Mouse (Mus musculus): Measurements from ENCODE around the gene Pus1. TPM values are rescaled to one million over a fixed set of nuclear protein-coding genes. Genes with fewer than 3 reads are reported as not detected.

Pus1 gene
- total RNA-seq (2021) = 10 to 100 TPM; 23.4 to 25.6 TPM

GRCm38 (mm10) chr5:110779998-110780760, at the start of gene Pus1:
Gene Pus1 (minus strand): TSS chr5:110780659.
- DNase-seq = peak; percentile 97

- DNase-seq = no peak
These were observed 47.1 kb upstream of the Pus1 start for GRCm38 (mm10) chr5:110827576-110827975.

- no peak for DNase-seq
These were observed 46.5 kb upstream of the Pus1 start for GRCm38 (mm10) chr5:110826781-110827495.

- DNase-seq = no peak
These were observed 44.0 kb upstream of the Pus1 start for GRCm38 (mm10) chr5:110824421-110824820.

DNA sequence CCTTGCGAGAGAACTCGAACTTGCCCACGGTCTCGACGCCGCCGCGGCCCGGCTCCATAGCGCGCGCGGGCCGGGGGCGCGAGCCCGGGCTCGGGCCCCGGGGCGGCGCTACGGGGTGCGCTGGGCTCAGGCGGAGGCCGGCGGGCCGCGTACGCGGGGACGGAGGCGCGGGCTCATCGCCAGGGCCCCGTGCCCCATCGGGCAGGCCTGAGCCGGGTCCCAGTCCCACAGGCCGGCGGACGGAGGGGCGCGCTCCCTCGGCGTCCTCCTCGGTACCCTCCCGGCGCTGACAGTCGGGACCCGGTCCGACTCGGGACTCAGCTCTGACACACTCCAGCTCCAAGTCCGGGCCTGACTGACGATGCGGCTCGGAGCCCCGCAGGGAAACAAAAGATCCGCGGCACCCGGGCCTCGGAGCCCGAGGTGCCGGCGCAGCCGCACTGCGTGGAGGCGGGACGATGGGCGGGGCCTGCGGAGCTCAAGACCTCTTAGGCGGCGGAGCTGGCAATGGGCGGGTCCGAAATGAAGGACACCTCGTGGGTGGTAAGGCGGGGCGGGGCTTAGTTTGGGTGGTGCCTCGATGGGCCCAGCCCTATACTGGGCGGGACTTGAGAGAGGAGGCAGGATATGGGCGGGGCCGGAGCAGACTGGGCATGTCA, 29.3 kb upstream of the Pus1 start, which contains the start of gene Ulk1:
TSS of gene Ulk1 (minus strand) at position 431 of the 659 bp plus-strand sequence.
- DNase-seq = peak; percentile 100

DNA sequence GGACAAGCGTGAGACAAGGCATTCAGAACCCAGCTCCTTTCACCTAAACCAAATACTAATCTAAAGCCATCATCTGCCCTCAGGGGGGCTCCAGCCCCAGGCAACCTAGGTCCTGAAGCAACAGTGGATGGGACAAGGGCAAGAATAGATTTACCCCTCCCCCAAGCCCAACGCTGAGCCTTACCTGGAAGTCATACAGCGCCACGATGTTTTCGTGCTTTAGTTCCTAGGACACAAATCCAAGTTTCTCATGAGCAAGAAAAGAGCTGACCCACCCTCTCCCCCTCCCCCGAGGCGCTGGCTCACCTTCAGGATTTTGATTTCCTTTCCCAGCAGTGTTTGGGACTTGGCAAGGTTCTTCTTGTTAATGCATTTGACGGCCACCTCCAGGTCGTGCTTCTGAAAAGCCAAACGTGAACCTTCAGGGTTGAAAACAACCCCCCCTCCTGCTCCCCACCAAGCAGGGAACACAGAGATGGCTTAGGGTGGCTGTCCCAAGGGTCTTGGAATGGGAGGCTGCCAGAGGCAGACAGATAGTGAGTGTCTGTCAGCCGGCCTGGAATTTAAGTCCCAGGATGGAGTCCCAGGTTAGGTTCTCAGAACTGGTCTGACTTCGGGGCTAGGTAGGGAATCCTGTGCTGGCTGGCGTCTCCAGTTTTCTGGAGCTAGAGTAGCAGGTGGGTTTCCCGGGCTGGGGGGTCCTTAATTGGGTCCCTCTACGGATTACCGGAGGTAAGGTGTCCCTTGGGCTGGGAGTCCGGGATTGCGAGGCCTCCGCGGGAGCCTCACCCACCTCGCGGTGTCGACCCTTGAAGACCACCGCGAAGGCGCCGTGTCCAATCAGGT, 28.6 kb upstream of the Pus1 start:
- peak; percentile 43 for DNase-seq

- DNase-seq = peak; percentile 89
These were observed 27.7 kb upstream of the Pus1 start for GRCm38 (mm10) chr5:110808061-110808631.

DNA sequence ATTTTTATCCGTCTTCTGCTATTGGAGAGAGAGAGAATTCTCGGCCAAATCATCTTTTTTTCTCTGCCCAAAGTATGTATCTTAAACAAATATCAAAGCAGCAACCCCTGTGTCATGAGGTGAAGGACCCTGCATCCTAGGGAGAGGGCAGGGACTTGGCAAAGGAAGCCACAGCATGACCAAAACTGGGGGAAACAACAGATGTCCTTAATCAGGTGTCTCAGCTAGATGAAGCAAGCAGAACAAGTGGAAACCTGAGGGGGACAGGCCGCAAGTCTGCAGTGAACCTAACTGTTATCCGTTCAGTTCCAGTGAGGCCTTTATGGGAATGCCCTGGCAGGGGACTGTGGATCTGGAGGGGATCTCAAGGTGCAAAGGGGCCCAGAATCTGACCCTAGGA, 27.0 kb upstream of the Pus1 start:
- DNase-seq = no peak

GRCm38 (mm10) chr5:110806676-110807075, 26.2 kb upstream of the Pus1 start:
- no peak for DNase-seq

DNA sequence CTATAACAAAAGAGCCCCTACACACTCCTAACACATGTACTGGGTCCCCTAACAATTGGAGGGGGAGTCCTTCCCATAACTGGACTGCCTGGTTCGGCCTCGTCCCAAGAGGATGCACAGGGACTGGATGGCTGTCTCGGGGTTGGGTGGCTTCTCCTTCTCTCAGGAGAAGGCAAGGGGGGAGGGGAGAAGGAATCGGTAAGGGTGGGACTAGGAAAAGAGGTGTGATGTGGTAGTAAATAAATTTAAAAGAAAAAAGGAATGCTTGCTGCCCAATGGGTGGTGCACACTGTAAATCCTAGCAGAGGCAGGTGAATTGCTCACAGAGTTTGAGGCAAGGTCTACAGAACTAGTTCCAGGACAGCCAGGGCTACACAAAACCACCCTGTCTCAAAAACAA, 25.7 kb upstream of the Pus1 start:
- DNase-seq = no peak

- no peak for DNase-seq
These were observed 23.7 kb upstream of the Pus1 start for GRCm38 (mm10) chr5:110804012-110804743.

DNA sequence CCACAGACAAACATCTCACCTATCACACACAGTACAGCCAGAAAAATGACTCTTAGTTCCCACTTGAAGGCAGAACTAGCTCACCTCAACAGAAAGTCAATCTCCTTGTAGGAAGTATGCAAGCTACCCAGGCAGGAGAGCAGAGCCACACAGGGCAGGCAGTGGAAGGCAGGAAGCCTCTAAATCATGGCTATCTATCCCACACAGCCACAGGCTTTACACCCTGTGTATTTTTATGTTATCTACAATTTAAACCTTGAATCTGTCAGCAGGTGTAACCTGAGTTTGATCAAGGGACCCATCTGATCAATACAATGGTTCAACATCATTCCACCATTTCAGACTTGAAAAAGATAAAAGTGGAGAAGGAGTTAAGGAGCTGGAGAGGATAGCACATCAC, 22.4 kb upstream of the Pus1 start:
- no peak for DNase-seq

- no peak for DNase-seq
These were observed 21.7 kb upstream of the Pus1 start for GRCm38 (mm10) chr5:110802186-110802585.

- DNase-seq = no peak
These were observed 20.7 kb upstream of the Pus1 start for GRCm38 (mm10) chr5:110801036-110801624.

DNA sequence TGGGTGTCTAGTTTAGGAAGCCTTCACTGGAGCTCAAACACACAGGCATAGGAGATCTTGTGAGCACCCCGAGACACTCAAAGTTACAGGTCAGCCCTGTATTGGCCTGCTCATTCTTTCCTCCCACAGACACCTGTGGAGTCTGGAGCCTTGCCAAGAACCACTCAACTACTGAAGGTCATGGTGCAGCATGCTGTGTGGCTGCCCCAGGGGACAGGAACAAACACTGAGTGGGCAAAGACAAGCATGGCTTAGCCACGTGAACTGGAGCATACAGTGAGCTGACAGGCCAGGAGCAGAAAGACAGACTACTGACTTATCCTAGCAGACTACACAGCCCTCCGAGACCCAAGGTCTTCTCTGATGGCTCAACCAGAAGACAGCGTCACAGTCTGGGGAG, 17.2 kb upstream of the Pus1 start:
- peak; percentile 57 for DNase-seq

GRCm38 (mm10) chr5:110794363-110794762, 13.9 kb upstream of the Pus1 start:
- DNase-seq = no peak

DNA sequence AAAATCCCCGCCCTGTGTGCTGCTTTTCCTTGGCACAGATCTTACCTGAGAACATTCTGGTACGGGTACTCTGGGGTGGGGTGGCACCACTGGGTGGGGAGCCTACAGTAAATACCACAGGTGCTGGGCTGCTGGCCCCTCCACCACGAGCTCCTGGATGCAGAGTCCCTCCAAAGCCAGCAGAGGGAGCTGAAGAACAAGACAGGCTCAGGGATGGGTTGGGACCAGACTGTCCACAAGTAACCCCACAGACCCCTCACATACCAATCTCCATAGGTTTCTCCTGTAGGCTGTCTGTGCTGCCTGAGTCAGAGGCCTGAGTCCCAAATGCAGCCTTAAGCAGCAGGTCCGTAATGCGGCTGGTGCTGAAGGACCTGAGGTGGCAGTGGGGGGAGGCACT, 8.2 kb upstream of the Pus1 start:
- peak; percentile 66 for DNase-seq

DNA sequence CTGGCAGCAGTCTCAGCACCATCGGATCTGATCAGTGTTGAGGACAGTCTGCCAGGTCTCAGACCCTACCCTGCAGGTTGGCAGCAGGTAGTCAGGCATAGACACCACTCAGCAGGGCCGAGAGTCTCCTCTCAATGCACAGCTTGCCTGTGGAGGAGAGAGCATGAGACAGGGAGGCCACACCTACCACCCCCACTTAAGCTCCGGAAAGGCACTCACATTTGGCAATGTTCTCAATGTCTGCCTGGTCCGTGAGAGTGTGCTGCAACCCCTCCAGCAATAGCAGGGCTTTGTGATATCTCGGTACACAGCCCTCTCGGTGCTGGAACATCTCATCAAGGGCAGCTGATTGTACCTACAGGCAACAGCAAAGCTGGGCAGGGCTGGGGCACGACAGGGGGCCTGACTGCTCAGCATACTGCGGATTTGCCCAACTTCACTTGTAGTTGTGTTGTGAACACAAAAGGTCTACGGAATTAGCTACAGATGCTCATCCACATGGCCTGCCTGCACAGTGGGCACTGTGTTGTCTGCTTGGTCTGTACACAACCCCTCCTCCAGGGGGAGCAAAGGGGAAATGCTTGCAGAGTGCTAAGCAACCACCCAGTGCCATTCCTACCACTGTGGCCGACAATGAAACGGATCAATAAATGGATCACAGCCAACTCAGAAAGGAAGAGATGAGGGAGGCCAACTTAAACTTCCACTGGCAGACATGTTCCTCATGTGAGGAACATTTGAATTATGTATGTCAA, 5.8 kb upstream of the Pus1 start:
- peak; percentile 30 for DNase-seq

GRCm38 (mm10) chr5:110783150-110783549, 2.7 kb upstream of the Pus1 start:
- DNase-seq = no peak
